Mouse (Mus musculus): ENCODE measurements at regions not wholly inside any gene's neighbourhood (a gene's known extent, or its start where the extent isn't known, plus 50 kb on each side); places are given as distances from the start of the nearest gene placed in this dataset.

- TF ChIP-seq ETS1 (conservative IDR thresholded peaks at IDR 0.05; ENCODE audit: low read depth, low read length) (no peak), SIN3A (IDR thresholded peaks at IDR 0.05; ENCODE audit: low read length) (no peak), ZC3H11A (IDR thresholded peaks at IDR 0.05; ENCODE audit: low read depth, low read length) (no peak)
These were observed 624.4 kb downstream of the Stim2 start (continued) for GRCm38 (mm10) chr5:54622733-54623132.

- H3K27me3 ChIP-seq (replicated peaks) = no peaks in the 10 kb centered on the region
- in situ Hi-C loops (cut with MboI; ENCODE audit: low pct_ligation_motif_present, low pct_unique_long_range_greater_than_20kb, low sequenced_read_pairs) (no loop called here), dilution Hi-C loops (cut with MboI; ENCODE audit: extremely low pct_ligation_motif_present, extremely low pct_unique_long_range_greater_than_20kb, low sequenced_read_pairs) (no loop called here)
- H3K36me3 ChIP-seq (replicated peaks in 1 of 2; ENCODE audit: control insufficient read depth in 1 of 2, insufficient read depth in 1 of 2, low read length in 1 of 2) = no peaks in the 10 kb centered on the region
- H3K9ac ChIP-seq (ENCODE audit: insufficient read depth, low read depth) = no peak overlapping the region
- no peak overlapping the region for H3K4me3 ChIP-seq (replicated peaks in 1 of 3; ENCODE audit: low read depth in 2 of 3, low read length in 2 of 3, poor library complexity in 1 of 3)
- TF ChIP-seq JUN (IDR thresholded peaks at IDR 0.05; ENCODE audit: insufficient read depth, low read depth, low read length) (no peak), RAD21 (IDR thresholded peaks at IDR 0.05; ENCODE audit: low read depth, low read length) (no peak), SIN3A (IDR thresholded peaks at IDR 0.05; ENCODE audit: low read length) (no peak), MXI1 (IDR thresholded peaks at IDR 0.05; ENCODE audit: low read depth, low read length) (no peak), MEF2A (IDR thresholded peaks at IDR 0.05; ENCODE audit: borderline replicate concordance, low read depth, low read length) (no peak)
- no peak overlapping the region for H3K27ac ChIP-seq (ENCODE audit: insufficient read depth, low read depth)
- H3K4me2 ChIP-seq (ENCODE audit: insufficient read depth, low read depth, poor library complexity, severe bottlenecking) = no peak overlapping the region
- H3K9me3 ChIP-seq (replicated peaks; ENCODE audit: low read length) = no peaks in the 10 kb centered on the region
- no peaks in the 10 kb centered on the region for H3K4me1 ChIP-seq (ENCODE audit: control insufficient read depth in 1 of 2, insufficient read depth in 2 of 2)
- DNase-seq (ENCODE audit: extremely low read depth) = no peak
- H3K79me2 ChIP-seq (replicated peaks; ENCODE audit: control insufficient read depth, extremely low read depth, insufficient read depth, poor library complexity, severe bottlenecking) = no peaks in the 10 kb centered on the region
These were observed 634.0 kb downstream of the Stim2 start for GRCm38 (mm10) chr5:54632281-54632680.

Measured in CH12.LX (cell line).